Mouse (Mus musculus) heart, embryonic 16.5 days (tissue): ENCODE data around the gene Clstn1. TPM values are rescaled to one million over a fixed set of nuclear protein-coding genes. Genes with fewer than 3 reads are reported as not detected.
A peak's percentile ranks its signal among the peaks of the same experiment; 100 is the strongest.

Experiments used
- ATAC-seq: fragments of 200-750 bp; cut with Nextera tagmentation; replicated peaks from 2 replicates; pipeline ENCODE4 v1.8.0; 2017; ENCODE audit warnings: moderate number of reproducible peaks; ENCODE audit not compliant: insufficient read depth, low FRiP score; ENCODE audit errors: extremely low read depth
- H3K27ac ChIP-seq: fragments of 300-500 bp; sonication (generic); 2 replicates; pipeline ENCODE4 v1.5.1; 2014; ENCODE audit warnings: mild to moderate bottlenecking, low read length, control low read depth, moderate library complexity
- H3K27me3 ChIP-seq: fragments of 300-500 bp; sonication (generic); 2 replicates; pipeline ENCODE4 v1.6.1; 2014; ENCODE audit warnings: low read length, mixed read lengths; ENCODE audit not compliant: control insufficient read depth, insufficient read depth
- H3K36me3 ChIP-seq: fragments of 300-500 bp; sonication (generic); 2 replicates; pipeline ENCODE4 v1.6.1; 2014; ENCODE audit not compliant: control insufficient read depth, insufficient read depth
- H3K4me1 ChIP-seq: fragments of 300-500 bp; sonication (generic); 2 replicates; pipeline ENCODE4 v1.6.1; 2014; ENCODE audit warnings: low read length, mixed read lengths; ENCODE audit not compliant: control insufficient read depth, insufficient read depth
- H3K4me2 ChIP-seq: fragments of 300-500 bp; sonication (generic); 2 replicates; pipeline ENCODE4 v1.6.1; 2014; ENCODE audit warnings: low read depth, mild to moderate bottlenecking, control low read depth, low read length
- H3K4me3 ChIP-seq: fragments of 300-500 bp; sonication (generic); 2 replicates; pipeline ENCODE4 v1.5.1; 2014; ENCODE audit warnings: mild to moderate bottlenecking, control low read depth, low read length
- H3K9ac ChIP-seq: fragments of 300-500 bp; sonication (generic); 2 replicates; pipeline ENCODE4 v1.6.1; 2014; ENCODE audit warnings: low read length, control low read depth
- H3K9me3 ChIP-seq: fragments of 300-500 bp; sonication (generic); replicated peaks from 2 replicates; pipeline ENCODE4 v1.6.1; 2016; ENCODE audit warnings: low read length; ENCODE audit not compliant: control insufficient read depth
- WGBS: fragments of 180-500 bp; shearing (Covaris S2); extraction: QIAGEN DNeasy Blood & Tissue Kit; methylation state at CpG from one replicate; pipeline ENCODE4 v1.1.7; 2014; 5-methylcytosine and 5-hydroxymethylcytosine counted together
- polyA plus RNA-seq: library from polyadenylated mRNA; unstranded; fragments of >200 nt; fragmentation: Nextera tagmentation; extraction: Ambion mirVana; gene quantifications from 2 replicates; pipeline ENCODE4 v1.2.1, GENCODE M21; 2015

Clstn1 gene
- polyA plus RNA-seq, 1 experiment from 2014 or later, result 6.7 TPM

GRCm38 (mm10) chr4:149571209-149571608 lies 15.1 kb upstream of the Clstn1 start:
- Histone ChIP-seq H3K27ac (peak overlapping the region; percentile 54), H3K9ac (no peak overlapping the region), H3K4me1 (peaks cover 19% of the 10 kb centered on the region), H3K4me3 (no peak overlapping the region), H3K4me2 (0 out of 2 replicates have a peak overlapping the region, but pooled peaks have one; percentile 0), H3K27me3 (0 out of 2 replicates have a peak, but pooled peaks cover 2% of the 10 kb centered on the region), H3K9me3 (no peaks in the 10 kb centered on the region), H3K36me3 (no peaks in the 10 kb centered on the region)
- 66% methylated on average over 5 of the region's 5 CpGs for WGBS
- no peak for ATAC-seq

- Histone ChIP-seq H3K4me2 (0 out of 2 replicates have a peak overlapping the region, but pooled peaks have one; percentile 0), H3K4me3 (no peak overlapping the region), H3K9ac (0 out of 2 replicates have a peak overlapping the region, but pooled peaks have one; percentile 9), H3K9me3 (no peaks in the 10 kb centered on the region), H3K27me3 (0 out of 2 replicates have a peak, but pooled peaks cover 2% of the 10 kb centered on the region), H3K27ac (peak overlapping the region; percentile 54), H3K4me1 (peaks cover 19% of the 10 kb centered on the region), H3K36me3 (no peaks in the 10 kb centered on the region)
- ATAC-seq, result peak; percentile 21; the same call in 1 of the 2 replicates
- WGBS, result 26% methylated on average over 8 of the region's 8 CpGs
These were observed 14.6 kb upstream of the Clstn1 start for GRCm38 (mm10) chr4:149571651-149572149.

GRCm38 (mm10) chr4:149572446-149572845 lies 13.8 kb upstream of the Clstn1 start:
- no peak overlapping the region for H3K4me2 ChIP-seq
- ATAC-seq, result no peak
- 47% methylated on average over 5 of the region's 9 CpGs for WGBS

GRCm38 (mm10) chr4:149572851-149573250 lies 13.4 kb upstream of the Clstn1 start:
- Histone ChIP-seq H3K9ac (no peak overlapping the region), H3K36me3 (no peaks in the 10 kb centered on the region), H3K27me3 (peaks cover 7% of the 10 kb centered on the region; the same call in 1 of the 2 replicates), H3K4me3 (no peak overlapping the region), H3K4me1 (peaks cover 15% of the 10 kb centered on the region), H3K4me2 (no peak overlapping the region), H3K9me3 (no peaks in the 10 kb centered on the region), H3K27ac (peak overlapping the region; percentile 26)
- 42% methylated on average over 8 of the region's 8 CpGs for WGBS
- no peak for ATAC-seq

More at GRCm38 (mm10) chr4:149572446-149572845, 13.8 kb upstream of the Clstn1 start:
- Histone ChIP-seq H3K36me3 (no peaks in the 10 kb centered on the region), H3K9me3 (no peaks in the 10 kb centered on the region), H3K27me3 (peaks cover 3% of the 10 kb centered on the region; the same call in 1 of the 2 replicates), H3K27ac (peak overlapping the region; percentile 26; the same call in 1 of the 2 replicates), H3K9ac (no peak overlapping the region), H3K4me3 (no peak overlapping the region), H3K4me1 (peaks cover 17% of the 10 kb centered on the region)

GRCm38 (mm10) chr4:149574391-149574821 lies 11.9 kb upstream of the Clstn1 start:
- Histone ChIP-seq H3K4me2 (no peak overlapping the region), H3K27me3 (peaks cover 17% of the 10 kb centered on the region), H3K4me3 (no peak overlapping the region), H3K4me1 (peaks cover 15% of the 10 kb centered on the region), H3K9me3 (no peaks in the 10 kb centered on the region), H3K9ac (no peak overlapping the region), H3K36me3 (no peaks in the 10 kb centered on the region), H3K27ac (no peak overlapping the region)
- no peak for ATAC-seq
- 68% methylated on average over 14 of the region's 14 CpGs for WGBS

GRCm38 (mm10) chr4:149576061-149576460 lies 10.2 kb upstream of the Clstn1 start:
- Histone ChIP-seq H3K27ac (no peak overlapping the region), H3K27me3 (peaks cover 21% of the 10 kb centered on the region), H3K4me3 (no peak overlapping the region), H3K9ac (no peak overlapping the region), H3K36me3 (no peaks in the 10 kb centered on the region), H3K9me3 (no peaks in the 10 kb centered on the region), H3K4me1 (peaks cover 14% of the 10 kb centered on the region), H3K4me2 (no peak overlapping the region)
- 86% methylated on average over 9 of the region's 9 CpGs for WGBS
- no peak for ATAC-seq

GRCm38 (mm10) chr4:149576993-149577548 lies 9.2 kb upstream of the Clstn1 start:
- H3K27ac ChIP-seq, result no peak overlapping the region
- H3K9me3 ChIP-seq, result no peaks in the 10 kb centered on the region
- no peak overlapping the region for H3K4me2 ChIP-seq
- H3K4me1 ChIP-seq, result peaks cover 4% of the 10 kb centered on the region; the same call in 1 of the 2 replicates
- H3K4me3 ChIP-seq, result no peak overlapping the region
- ATAC-seq, result no peak
- peaks cover 29% of the 10 kb centered on the region for H3K27me3 ChIP-seq
- no peaks in the 10 kb centered on the region for H3K36me3 ChIP-seq
- 41% methylated on average over 4 of the region's 4 CpGs for WGBS
- no peak overlapping the region for H3K9ac ChIP-seq

- no peaks in the 10 kb centered on the region for H3K9me3 ChIP-seq
- H3K4me2 ChIP-seq, result no peak overlapping the region
- H3K36me3 ChIP-seq, result no peaks in the 10 kb centered on the region
- no peak overlapping the region for H3K27ac ChIP-seq
- ATAC-seq, result no peak
- no peak overlapping the region for H3K9ac ChIP-seq
- H3K4me1 ChIP-seq, result no peaks in the 10 kb centered on the region
- WGBS, result 52% methylated on average over 13 of the region's 13 CpGs
- H3K4me3 ChIP-seq, result no peak overlapping the region
- H3K27me3 ChIP-seq, result peaks cover 29% of the 10 kb centered on the region
These were observed 8.1 kb upstream of the Clstn1 start for GRCm38 (mm10) chr4:149578085-149578681.

GRCm38 (mm10) chr4:149578831-149579230 lies 7.4 kb upstream of the Clstn1 start:
- 61% methylated on average over 7 of the region's 7 CpGs for WGBS
- H3K36me3 ChIP-seq, result no peaks in the 10 kb centered on the region
- ATAC-seq, result no peak
- H3K4me3 ChIP-seq, result no peak overlapping the region
- H3K9ac ChIP-seq, result no peak overlapping the region
- H3K9me3 ChIP-seq, result no peaks in the 10 kb centered on the region
- no peak overlapping the region for H3K4me2 ChIP-seq
- H3K27ac ChIP-seq, result no peak overlapping the region
- peaks cover 27% of the 10 kb centered on the region for H3K27me3 ChIP-seq
- H3K4me1 ChIP-seq, result no peaks in the 10 kb centered on the region
